Mouse (Mus musculus) embryonic fibroblast, embryonic 13.5 days (primary cell): ENCODE data around the gene Klc3.

Experiments used
- CTCF ChIP-seq: IDR thresholded peaks from 2 replicates; pipeline ENCODE4 v1.5.1; 2011; ENCODE audit warnings: mild to moderate bottlenecking, control low read depth, low read length, moderate library complexity, borderline replicate concordance; ENCODE audit not compliant: insufficient read depth
- POLR2A ChIP-seq: IDR thresholded peaks from 2 replicates; pipeline ENCODE4 v1.6.1; 2011; ENCODE audit warnings: low read depth, mild to moderate bottlenecking, control low read depth, low read length, moderate library complexity

DNA sequence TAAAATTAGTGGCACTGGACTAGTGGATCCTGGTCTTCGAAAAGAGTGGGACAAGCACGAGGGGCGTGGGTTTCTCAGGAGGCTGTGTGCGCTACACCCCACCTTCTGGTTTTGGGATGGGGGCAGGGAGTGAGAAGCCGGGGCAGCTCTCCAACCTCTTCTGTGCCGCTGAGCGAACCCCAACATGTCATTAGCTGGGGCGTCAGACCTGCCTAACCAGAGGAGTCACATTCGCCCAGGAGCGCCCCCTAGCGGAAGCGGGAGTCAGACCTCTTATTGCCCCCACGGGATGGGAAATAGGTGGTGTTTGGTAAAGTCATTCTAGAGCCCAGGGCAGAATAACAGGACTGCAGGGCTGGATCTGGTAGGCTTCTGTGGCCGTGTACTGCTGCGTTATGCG lies 42.2 kb downstream of the Klc3 start:
- TF ChIP-seq POLR2A (no peak), CTCF (peak; percentile 71)
